Mouse (Mus musculus): ENCODE measurements around the gene Bmp7. TPM values are rescaled to one million over a fixed set of nuclear protein-coding genes. Genes with fewer than 3 reads are reported as not detected.
A peak's percentile ranks its signal among the peaks of the same experiment; 100 is the strongest.

The Bmp7 gene
- polyA plus RNA-seq, 1 experiment: not detected

DNA sequence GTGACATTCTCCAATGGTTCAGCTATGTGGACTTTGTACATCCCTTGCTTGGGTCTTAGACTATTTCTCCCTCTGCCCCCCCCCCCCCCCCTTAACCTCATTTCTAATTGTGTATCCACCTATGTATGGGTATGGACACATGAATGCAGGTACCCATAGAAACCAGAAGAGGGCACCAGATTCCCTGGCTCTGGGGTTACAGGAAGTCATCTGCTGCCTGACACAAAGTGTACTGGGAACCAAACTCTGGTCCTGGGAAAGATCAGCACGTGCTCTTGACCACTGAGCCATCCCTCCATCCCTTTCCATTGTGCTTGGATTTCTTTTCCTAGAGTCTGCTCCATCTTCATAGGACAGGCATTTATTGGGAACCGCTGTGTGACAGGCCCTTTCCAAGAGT lies 11.9 kb upstream of the Bmp7 start:
- H3K27me3 ChIP-seq (ENCODE audit: control insufficient read depth): peaks cover 3% of the 10 kb centered on the region; the same call in 1 of the 2 replicates
- no peaks in the 10 kb centered on the region for H3K36me3 ChIP-seq (ENCODE audit: control insufficient read depth)
- H3K4me3 ChIP-seq (replicated peaks): no peak overlapping the region
- TF ChIP-seq GATA1 (IDR thresholded peaks at IDR 0.05; ENCODE audit: low read length) (no peak), TAL1 (IDR thresholded peaks at IDR 0.05; ENCODE audit: low read length) (no peak)
- no peaks in the 10 kb centered on the region for H3K9me3 ChIP-seq (ENCODE audit: control insufficient read depth, low read length)
- H3K4me1 ChIP-seq (ENCODE audit: control insufficient read depth): no peaks in the 10 kb centered on the region

DNA sequence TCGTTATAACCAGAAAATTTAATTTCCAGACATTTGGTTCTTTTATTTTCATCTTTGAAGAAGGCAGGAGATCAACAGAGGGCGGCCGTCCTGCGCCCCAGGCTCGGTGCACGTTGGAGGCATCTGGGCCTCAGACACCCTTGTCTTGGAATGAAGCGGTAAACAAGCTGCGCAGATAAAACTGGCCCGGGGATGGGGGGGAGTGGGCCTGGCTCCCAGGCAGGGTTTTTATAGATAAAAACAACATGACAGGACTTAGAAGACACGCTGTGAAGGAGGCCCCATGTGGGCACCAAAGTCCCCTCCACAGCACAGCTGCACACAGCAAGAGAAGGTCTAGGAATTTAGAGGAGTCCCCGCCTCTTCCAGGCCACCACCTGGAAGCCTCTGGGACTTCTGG lies 10.6 kb upstream of the Bmp7 start:
- Histone ChIP-seq H3K4me3 (replicated peaks) (no peak overlapping the region), H3K4me1 (ENCODE audit: control insufficient read depth) (no peaks in the 10 kb centered on the region), H3K9me3 (ENCODE audit: control insufficient read depth, low read length) (no peaks in the 10 kb centered on the region), H3K36me3 (ENCODE audit: control insufficient read depth) (no peaks in the 10 kb centered on the region), H3K27me3 (ENCODE audit: control insufficient read depth) (peaks cover 3% of the 10 kb centered on the region; the same call in 1 of the 2 replicates)
- TF ChIP-seq TAL1 (IDR thresholded peaks at IDR 0.05; ENCODE audit: low read length) (no peak), GATA1 (IDR thresholded peaks at IDR 0.05; ENCODE audit: low read length) (no peak)

DNA sequence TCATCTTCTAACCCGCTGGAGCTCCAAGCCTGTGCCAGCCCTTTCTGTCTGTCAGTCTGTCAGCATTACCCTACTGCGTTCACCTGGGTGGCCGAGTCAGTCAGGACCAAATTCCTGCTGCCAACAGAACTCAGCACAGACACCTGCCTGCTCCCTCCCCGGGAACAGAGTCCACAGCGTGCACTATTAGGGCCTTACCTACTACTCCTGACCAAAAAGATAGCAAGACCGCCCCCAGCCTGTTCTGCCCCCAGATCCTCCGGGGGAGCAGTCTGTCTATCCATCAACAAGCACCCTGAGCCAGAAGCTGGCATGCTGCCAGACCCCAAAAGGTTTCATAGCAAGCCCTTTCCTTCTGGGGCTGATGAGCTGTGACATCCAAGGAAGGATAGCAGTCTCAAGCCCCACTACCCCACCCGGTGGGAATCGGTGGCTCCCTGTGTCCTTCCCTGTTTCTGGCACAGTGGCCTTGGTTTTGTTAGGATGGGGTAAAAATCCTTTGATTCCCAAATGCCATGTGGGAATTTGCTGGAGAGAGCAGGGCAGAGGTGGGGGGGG lies 10.1 kb upstream of the Bmp7 start:
- TF ChIP-seq GATA1 (IDR thresholded peaks at IDR 0.05; ENCODE audit: low read length) (no peak), TAL1 (IDR thresholded peaks at IDR 0.05; ENCODE audit: low read length) (no peak)
- no peak overlapping the region for H3K4me3 ChIP-seq (replicated peaks)
- no peaks in the 10 kb centered on the region for H3K9me3 ChIP-seq (ENCODE audit: control insufficient read depth, low read length)
- H3K36me3 ChIP-seq (ENCODE audit: control insufficient read depth): no peaks in the 10 kb centered on the region
- peaks cover 3% of the 10 kb centered on the region; the same call in 1 of the 2 replicates for H3K27me3 ChIP-seq (ENCODE audit: control insufficient read depth)
- no peaks in the 10 kb centered on the region for H3K4me1 ChIP-seq (ENCODE audit: control insufficient read depth)

DNA sequence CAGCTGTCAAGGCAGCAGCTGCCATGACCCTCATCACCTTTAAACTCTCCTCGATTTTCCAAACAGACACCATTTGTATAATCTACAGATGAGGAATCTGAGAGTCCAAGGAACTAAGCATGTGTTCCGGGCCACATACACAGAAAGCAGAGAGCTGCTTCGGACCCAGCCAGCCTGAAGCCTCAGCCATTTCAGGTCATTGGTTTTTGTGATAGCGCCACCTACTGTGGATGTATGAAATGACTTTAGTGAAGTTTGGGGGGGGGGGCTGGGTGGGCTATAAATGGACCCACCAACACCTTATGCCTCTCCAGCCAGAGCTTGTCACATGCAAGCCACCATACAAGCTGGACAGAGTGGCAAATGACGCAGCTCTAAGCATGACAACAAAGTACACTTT lies 8.9 kb upstream of the Bmp7 start:
- TF ChIP-seq TAL1 (IDR thresholded peaks at IDR 0.05; ENCODE audit: low read length) (no peak), GATA1 (IDR thresholded peaks at IDR 0.05; ENCODE audit: low read length) (no peak)
- H3K4me3 ChIP-seq (replicated peaks): no peak overlapping the region
- no peaks in the 10 kb centered on the region for H3K36me3 ChIP-seq (ENCODE audit: control insufficient read depth)
- no peaks in the 10 kb centered on the region for H3K4me1 ChIP-seq (ENCODE audit: control insufficient read depth)
- H3K27me3 ChIP-seq (ENCODE audit: control insufficient read depth): peaks cover 3% of the 10 kb centered on the region; the same call in 1 of the 2 replicates
- H3K9me3 ChIP-seq (ENCODE audit: control insufficient read depth, low read length): no peaks in the 10 kb centered on the region

DNA sequence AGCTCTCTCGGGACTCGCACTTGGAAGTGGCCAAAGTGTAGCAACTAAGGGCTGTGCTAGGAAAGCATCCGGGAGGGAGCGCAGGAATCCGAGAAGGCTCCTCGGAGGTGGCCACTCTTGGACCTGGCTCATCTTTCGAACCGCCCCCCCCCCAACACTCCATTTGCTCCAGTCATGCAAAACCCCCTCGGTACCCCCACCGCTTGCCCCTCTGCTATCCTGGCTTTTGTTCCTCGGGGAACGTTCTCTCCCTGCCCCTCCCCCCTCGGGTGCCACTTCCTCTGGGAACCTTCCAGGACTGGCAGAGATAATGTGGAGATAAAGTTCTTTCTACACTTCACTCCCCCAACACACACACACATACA lies 660 bp upstream of the Bmp7 start:
- no peak for TF ChIP-seq GATA1 (IDR thresholded peaks at IDR 0.05; ENCODE audit: low read length)
- no peak for TF ChIP-seq TAL1 (IDR thresholded peaks at IDR 0.05; ENCODE audit: low read length)
- H3K4me3 ChIP-seq (replicated peaks): no peak overlapping the region
- peaks cover 65% of the 10 kb centered on the region for H3K27me3 ChIP-seq (ENCODE audit: control insufficient read depth)
- no peaks in the 10 kb centered on the region for H3K4me1 ChIP-seq (ENCODE audit: control insufficient read depth)
- no peaks in the 10 kb centered on the region for H3K36me3 ChIP-seq (ENCODE audit: control insufficient read depth)
- no peaks in the 10 kb centered on the region for H3K9me3 ChIP-seq (ENCODE audit: control insufficient read depth, low read length)

- H3K27me3 ChIP-seq (ENCODE audit: control insufficient read depth): peaks cover 76% of the 10 kb centered on the region
Measured at GRCm38 (mm10) chr2:172939639-172940002, 500 bp downstream of the Bmp7 start.

DNA sequence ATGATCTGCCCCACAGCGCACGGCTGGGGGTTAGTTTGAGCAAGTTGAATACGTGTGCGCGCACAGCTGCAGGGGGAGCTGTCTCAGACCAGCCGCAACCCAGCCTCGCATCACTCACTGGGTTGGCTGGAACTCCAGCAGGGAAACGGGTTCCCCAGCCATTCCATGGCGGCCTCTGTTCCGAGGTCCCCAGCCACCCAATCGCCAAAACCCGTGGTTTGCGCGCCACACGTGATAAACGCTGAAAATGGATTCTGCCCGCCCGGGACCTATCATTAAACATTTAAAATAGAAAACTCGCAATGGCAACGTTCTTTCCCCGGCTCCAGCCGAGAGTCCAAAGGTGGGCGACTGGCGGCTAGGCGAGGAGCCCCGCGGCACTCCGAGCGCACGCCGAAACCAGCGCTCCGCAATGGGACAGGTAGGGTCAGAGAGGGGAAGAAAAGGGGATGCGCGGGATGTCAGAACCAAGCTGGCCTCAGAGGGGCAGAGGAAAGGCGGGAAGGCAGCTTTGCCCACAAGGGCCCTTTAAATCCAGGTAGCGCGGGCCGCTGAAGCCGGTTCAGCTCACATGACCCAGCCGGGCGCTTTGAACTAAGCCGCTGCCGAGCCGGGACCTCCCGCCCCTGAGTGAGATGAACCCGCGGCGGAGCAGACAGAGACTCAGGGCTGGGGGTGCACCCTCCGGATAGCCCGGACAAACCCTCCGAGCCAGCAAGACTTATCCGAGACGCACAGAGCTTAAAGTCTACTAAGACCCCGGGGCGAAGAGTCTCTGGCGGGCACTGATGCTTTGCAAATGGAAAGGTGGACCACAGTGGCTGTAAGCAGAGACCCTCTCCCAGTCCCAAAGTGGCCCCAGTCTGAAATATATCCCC lies 1.1 kb downstream of the Bmp7 start:
- Histone ChIP-seq H3K36me3 (ENCODE audit: control insufficient read depth) (no peaks in the 10 kb centered on the region), H3K4me1 (ENCODE audit: control insufficient read depth) (no peaks in the 10 kb centered on the region), H3K27me3 (ENCODE audit: control insufficient read depth) (peaks cover 83% of the 10 kb centered on the region), H3K4me3 (replicated peaks) (peak overlapping the region; percentile 44), H3K9me3 (ENCODE audit: control insufficient read depth, low read length) (no peaks in the 10 kb centered on the region)
- no peak for TF ChIP-seq TAL1 (IDR thresholded peaks at IDR 0.05; ENCODE audit: low read length)
- no peak for TF ChIP-seq GATA1 (IDR thresholded peaks at IDR 0.05; ENCODE audit: low read length)

More at GRCm38 (mm10) chr2:172939639-172940002, 500 bp downstream of the Bmp7 start:
- no peaks in the 10 kb centered on the region for H3K36me3 ChIP-seq (ENCODE audit: control insufficient read depth)
- peak overlapping the region; percentile 44 for H3K4me3 ChIP-seq (replicated peaks)
- no peaks in the 10 kb centered on the region for H3K9me3 ChIP-seq (ENCODE audit: control insufficient read depth, low read length)
- no peaks in the 10 kb centered on the region for H3K4me1 ChIP-seq (ENCODE audit: control insufficient read depth)
- no peak for TF ChIP-seq TAL1 (IDR thresholded peaks at IDR 0.05; ENCODE audit: low read length)
- TF ChIP-seq GATA1 (IDR thresholded peaks at IDR 0.05; ENCODE audit: low read length): no peak

GRCm38 (mm10) chr2:172937326-172938190 lies 2.6 kb downstream of the Bmp7 start:
- Histone ChIP-seq H3K9me3 (ENCODE audit: control insufficient read depth, low read length) (no peaks in the 10 kb centered on the region), H3K4me3 (replicated peaks) (no peak overlapping the region), H3K27me3 (ENCODE audit: control insufficient read depth) (peaks cover 97% of the 10 kb centered on the region), H3K36me3 (ENCODE audit: control insufficient read depth) (no peaks in the 10 kb centered on the region), H3K4me1 (ENCODE audit: control insufficient read depth) (no peaks in the 10 kb centered on the region)
- TF ChIP-seq GATA1 (IDR thresholded peaks at IDR 0.05; ENCODE audit: low read length) (no peak), TAL1 (IDR thresholded peaks at IDR 0.05; ENCODE audit: low read length) (no peak)

DNA sequence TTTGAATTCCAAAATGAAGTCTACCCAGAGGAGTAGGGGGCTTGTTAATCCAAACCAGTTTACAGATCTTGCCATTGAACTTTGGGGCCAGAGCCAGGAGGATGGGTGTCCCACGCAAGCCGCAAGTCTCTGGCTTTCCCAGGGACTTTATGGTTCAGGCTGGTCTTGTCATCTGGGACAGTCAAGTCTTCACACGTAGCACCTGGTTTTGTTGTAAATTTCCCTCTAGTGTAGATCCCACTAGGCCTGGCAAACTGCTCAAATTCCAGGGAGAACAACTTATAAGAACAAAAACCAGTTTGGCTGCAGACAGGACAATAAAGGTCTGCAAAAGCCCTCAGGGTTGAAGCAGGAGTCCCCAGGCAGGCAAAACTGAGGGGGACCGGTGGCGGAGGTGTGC lies 3.3 kb downstream of the Bmp7 start:
- Histone ChIP-seq H3K36me3 (ENCODE audit: control insufficient read depth) (no peaks in the 10 kb centered on the region), H3K9me3 (ENCODE audit: control insufficient read depth, low read length) (no peaks in the 10 kb centered on the region), H3K4me3 (replicated peaks) (no peak overlapping the region), H3K4me1 (ENCODE audit: control insufficient read depth) (no peaks in the 10 kb centered on the region), H3K27me3 (ENCODE audit: control insufficient read depth) (peaks cover 96% of the 10 kb centered on the region)
- TF ChIP-seq TAL1 (IDR thresholded peaks at IDR 0.05; ENCODE audit: low read length) (no peak), GATA1 (IDR thresholded peaks at IDR 0.05; ENCODE audit: low read length) (no peak)
